Mouse (Mus musculus): ENCODE data around the gene Wnt5b. TPM values are rescaled to one million over a fixed set of nuclear protein-coding genes. Genes with fewer than 3 reads are reported as not detected.

Wnt5b gene
- total RNA-seq, 4 experiments from 2014 or later, result 1.7 to 4.7 (median 3.5) TPM

DNA sequence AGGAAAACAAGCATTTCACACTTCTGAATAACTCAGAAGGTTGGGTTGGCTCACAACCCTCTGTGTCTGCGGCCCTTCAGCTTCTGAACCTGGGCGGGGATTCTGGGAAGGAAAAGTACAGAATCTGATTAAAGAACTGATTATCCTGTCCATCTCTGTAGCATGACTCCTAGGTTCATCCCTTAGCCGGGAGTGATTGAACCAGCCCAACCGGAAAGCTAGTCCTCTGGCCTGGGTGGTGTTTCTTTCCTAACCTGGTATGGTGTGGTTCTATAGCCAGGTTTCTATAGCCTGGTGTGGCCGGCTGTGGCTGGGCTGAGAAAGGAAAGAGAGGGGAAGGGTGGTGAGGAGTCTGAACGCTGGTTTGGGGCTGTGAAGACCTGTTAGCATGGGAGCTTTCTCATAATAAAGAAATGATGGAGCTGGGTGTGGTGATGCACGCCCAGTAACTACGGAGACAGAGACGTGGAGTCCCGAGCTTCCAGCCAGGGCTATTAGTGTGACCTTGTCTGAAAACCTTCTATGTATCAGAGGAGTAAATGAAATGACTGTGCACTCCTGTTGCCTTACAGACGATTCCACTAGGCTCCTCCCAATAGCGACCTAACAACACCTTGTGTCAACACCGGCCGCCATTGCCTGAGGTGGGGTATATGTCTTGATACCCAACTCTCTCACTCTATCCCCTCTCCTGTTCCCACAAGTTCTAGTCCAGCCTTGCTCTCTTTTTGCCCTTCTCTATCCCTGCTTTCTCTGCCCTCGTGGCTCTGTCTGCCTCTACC lies 129.7 kb downstream of the Wnt5b start:
- DNase-seq, result no peak

DNA sequence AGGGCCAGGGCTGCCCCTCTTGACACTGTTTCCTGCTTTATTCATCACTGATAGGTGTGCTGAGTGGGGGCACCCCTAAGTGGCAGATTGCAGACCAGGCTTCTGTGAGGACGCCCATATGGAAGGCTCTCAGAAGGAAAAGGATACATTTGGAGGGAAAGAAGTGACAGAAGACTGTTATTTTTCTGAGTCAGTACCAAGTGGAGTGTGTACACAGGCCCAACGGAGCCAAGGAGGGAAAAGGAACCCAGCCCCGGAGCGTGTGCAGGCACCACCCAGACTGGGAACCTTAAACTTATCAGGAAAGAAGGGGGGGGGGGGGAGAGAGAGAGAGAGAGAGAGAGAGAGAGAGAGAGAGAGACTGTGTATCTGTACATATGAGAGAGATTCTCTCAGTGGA lies 131.6 kb downstream of the Wnt5b start:
- no peak for DNase-seq

DNA sequence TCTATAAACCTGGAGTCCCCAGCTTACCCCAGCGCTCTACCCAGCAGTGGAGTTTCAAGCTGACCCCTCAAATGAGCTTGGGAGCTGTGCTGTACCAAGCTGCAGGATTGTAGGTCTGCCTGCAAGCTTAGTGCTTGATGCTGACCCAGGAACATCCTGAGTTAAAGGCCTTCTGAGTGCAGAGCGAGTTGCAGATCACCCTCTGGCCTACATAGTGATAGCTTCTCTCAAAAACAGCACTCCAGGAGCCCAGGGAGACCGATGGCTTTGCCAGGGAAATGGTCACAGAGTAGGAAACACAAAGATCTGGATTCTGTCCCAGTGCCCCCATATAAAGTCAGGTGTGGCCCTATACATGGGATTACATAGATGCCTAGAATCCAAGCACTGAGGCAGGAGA lies 132.6 kb downstream of the Wnt5b start:
- no peak for DNase-seq

DNA sequence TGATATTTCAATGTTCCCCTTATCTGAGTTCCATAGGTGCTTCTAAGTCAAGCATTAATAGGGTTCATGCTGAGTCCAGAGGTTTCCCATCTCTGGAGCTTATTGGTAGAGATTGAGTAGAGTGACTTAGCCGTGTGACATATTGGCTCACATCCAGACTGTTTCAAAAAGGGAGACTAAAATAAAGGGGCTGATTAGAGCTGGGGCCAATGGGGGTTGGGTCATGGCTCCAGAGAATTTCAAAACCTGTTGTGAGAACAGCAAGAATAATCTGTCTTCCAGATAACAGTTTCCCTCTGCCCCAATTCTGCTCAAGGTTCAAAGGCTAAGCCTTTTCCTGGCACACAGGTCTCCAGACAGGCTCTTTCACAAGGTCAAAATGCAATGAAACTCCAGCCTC lies 134.4 kb downstream of the Wnt5b start:
- DNase-seq, result peak; percentile 76

GRCm38 (mm10) chr6:119408582-119408981 lies 135.6 kb downstream of the Wnt5b start:
- DNase-seq, result no peak

- no peak for DNase-seq
These were observed 136.3 kb downstream of the Wnt5b start for GRCm38 (mm10) chr6:119407818-119408217.

DNA sequence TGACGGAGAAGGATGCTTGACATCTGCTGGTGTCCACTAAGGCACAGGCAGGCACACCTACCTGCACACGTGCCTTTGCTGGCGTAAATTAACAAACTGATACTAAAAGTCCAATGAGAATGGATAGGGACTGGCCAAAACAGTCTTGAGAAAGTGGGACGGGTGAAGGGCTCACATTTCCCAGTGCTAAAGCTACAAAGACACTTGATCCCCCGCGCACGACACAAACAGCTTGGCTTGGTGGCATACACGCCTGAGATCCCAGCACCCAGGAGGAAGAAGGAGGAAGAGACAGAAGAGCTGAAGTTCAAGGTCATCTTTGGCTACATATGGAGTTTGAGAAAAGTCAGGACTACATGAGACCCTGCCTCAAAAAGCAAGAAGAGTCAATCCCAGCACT lies 137.6 kb downstream of the Wnt5b start:
- no peak for DNase-seq

GRCm38 (mm10) chr6:119405310-119405709 lies 138.8 kb downstream of the Wnt5b start:
- DNase-seq, result peak; percentile 50

DNA sequence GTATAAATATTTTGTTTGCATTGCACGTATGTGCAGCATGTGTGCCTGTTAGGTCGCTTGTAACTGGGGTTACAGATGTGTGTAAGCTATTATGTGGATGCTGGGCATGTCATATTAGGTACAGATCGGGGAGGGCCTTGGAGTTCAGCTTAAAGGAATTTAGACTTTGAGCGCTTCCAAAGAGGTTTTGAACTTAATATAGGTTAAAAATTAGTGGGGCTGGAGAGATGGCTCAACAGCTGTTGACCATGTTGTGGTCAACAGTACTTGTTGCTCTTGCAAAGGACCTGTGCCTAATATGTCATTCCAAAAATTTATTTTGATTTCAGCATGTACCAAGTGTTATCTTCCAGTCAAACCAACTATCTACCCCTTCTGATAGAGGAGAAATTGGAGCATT lies 139.3 kb downstream of the Wnt5b start:
- no peak for DNase-seq

- no peak for DNase-seq
These were observed 141.2 kb downstream of the Wnt5b start for GRCm38 (mm10) chr6:119402976-119403375.

DNA sequence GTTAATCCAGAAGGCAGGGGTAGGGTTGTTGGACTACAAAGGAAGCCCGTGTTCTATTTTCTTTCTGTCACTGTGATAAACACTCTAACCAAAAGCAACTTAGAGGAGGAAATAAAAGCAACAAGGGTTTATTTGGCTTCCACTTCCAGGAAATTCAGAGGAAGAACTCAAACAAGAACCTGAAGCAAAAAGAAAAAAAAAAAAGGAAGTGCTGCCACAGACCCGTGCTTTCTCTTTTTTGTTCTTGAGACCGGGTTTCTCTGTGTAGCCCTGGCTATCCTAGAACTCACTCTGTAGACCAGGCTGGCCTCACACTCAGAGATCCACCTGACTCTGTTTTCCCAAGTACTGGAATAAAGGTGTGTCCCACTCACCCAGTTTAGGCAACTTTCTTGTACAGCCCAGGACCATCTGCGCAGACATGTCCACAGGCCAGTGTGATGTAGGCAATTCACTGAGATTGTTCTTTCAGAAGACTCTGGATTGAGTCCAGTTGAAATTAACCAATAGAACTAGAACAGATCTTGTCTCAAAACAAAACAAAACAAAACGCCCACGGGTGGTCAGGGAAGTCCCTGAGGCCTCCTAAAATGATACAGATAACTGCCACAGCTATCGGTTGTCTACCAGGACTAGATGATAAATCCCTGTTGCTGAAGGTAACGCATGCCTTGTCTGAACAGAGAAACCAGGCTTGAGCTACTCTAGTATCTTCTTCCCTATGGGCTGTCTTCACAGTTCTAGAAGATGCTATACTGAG lies 142.4 kb downstream of the Wnt5b start:
- no peak for DNase-seq

- no peak for DNase-seq
These were observed 143.5 kb downstream of the Wnt5b start for GRCm38 (mm10) chr6:119400649-119401048.

DNA sequence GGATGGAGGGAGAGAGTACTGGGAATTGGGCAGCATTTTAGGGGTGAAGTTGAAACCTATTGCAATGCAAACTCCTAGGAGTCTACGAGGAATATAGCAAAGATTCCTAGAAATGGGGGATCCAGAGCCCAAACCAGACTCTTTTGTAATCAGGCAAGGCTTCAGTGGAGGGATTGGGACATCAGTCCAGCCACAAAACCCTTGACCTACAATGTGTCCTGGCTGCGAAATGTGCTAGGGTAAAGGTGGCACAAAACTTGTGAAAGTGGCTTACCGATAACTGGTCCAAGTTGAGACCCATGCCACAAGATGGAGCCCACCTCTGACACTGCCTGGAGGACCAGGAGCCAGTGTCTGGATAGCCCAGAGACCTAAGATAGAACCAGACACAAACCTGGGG lies 144.8 kb downstream of the Wnt5b start:
- DNase-seq, result no peak

DNA sequence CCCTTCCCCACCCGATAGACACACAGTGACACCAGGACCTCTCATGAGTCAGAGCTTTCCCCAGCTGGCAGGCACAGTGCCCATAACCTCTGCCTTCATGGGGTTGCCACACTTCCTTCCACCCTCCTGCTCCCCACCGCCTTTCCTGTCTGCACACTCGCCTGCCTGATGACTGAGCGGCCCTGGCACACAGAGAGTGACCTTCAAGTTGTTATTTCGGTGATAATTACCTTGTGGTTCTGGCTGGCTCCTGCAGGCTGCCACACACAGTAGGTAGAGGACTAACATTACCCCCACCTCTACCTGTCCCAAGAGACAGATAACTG lies 147.9 kb downstream of the Wnt5b start:
- peak; percentile 92 for DNase-seq

DNA sequence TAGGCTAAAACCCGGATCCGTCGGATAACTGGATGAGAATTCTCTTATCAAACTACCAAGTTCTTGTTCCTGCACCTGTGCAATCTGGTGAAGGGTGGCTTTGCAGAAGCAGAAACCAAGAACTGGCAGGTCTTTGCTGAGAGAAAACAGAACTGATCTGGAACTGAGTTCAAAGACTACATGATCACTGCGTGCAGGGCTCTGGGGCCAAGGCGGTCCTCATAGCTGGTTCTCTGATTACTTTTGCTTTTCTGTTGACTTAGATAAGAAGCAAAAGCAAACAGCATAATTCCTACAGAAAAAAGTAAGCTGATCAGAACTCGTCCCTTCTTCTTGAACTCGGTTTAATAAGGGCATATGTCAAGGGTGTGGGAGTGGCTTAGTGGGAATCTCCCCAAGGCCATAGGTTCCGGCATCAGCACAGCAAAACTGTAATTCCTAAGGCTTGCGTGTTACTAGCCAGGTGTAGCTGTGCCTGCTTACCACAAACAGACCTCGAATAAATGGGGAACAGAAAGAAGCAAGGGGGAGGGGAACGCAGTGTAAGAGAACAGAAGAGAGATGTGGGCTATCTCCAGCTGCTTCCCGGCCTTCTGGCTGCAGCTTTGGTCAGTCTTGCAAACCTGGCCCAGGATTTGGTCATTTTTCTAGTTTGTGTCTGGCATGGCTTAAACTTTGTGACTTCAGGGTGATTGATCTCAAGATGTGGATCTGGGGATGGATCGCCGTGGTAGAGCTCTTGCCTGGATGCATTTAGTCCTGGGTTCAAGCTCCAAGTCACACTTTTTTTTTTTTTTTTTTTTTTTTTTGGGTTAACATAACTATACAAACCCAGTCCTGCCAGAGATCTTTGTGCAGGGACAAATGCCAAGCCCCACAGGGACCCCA lies 148.5 kb downstream of the Wnt5b start:
- DNase-seq, result no peak

- no peak for DNase-seq
These were observed 151.3 kb downstream of the Wnt5b start for GRCm38 (mm10) chr6:119392836-119393235.

GRCm38 (mm10) chr6:119390728-119391127 lies 153.4 kb downstream of the Wnt5b start:
- DNase-seq, result no peak

- DNase-seq, result no peak
These were observed 155.1 kb downstream of the Wnt5b start for GRCm38 (mm10) chr6:119389089-119389488.

DNA sequence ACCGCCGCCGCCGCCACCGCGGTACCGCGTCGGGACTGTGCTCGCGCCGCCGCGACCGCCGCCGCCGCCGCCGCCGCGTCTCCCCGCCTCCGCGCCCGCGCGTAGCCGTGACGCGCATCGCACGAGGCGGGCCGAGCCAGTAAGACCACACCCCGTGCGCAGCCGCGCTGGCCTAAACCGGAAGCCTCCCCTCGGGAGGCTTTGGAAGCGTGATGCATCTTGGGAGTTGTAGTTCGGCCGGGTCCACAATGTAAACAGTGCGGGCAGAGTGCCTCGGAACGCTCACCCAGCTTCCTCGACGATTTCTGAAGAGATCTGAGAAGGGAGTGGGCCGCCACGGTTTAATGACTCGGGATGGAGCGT lies 155.5 kb downstream of the Wnt5b start:
- peak; percentile 94 for DNase-seq

- DNase-seq, result no peak
These were observed 156.1 kb downstream of the Wnt5b start for GRCm38 (mm10) chr6:119387801-119388649.

GRCm38 (mm10) chr6:119386821-119387220 lies 157.3 kb downstream of the Wnt5b start:
- DNase-seq, result no peak

DNA sequence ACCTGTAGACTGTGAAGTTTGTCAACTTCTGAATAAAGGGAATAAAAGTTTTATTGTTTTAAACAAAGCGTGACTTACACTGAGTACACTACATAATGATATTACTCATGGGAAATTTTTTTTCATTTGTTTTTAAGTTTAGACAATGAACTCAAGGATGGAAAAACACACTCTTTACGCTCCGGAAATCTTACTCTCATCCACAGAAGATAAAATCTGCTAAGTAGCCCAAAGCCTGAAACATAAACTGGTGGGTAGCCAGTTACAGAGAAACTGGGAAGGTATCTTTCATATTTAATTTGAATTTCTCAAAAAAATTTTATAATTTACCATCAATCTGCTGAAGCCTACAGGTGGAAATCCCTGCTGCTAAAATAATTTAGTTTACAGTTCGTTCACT lies 157.7 kb downstream of the Wnt5b start:
- no peak for DNase-seq
